Mouse (Mus musculus): ENCODE measurements around the gene Arl1. TPM values are rescaled to one million over a fixed set of nuclear protein-coding genes. Genes with fewer than 3 reads are reported as not detected.
"Not testable (repeated sequence)": the region's sequence is repeated elsewhere in the genome, so short reads cannot be mapped to it uniquely, and the experiment has no call there.

Gene Arl1
- total RNA-seq, 2 experiments from 2014 or later: 94.2 to 95.8 TPM

GRCm38 (mm10) chr10:88761524-88762212 lies 31.0 kb downstream of the Arl1 start:
- no peak for DNase-seq (ENCODE audit: low spot score in 2 of 2)

- DNase-seq (ENCODE audit: low spot score in 2 of 2): no peak
Observed at GRCm38 (mm10) chr10:88765431-88766142, 34.9 kb downstream of the Arl1 start.

GRCm38 (mm10) chr10:88768961-88769360 lies 38.3 kb downstream of the Arl1 start:
- no peak for DNase-seq (ENCODE audit: low spot score in 2 of 2)

GRCm38 (mm10) chr10:88769676-88770075 lies 39.0 kb downstream of the Arl1 start:
- DNase-seq (ENCODE audit: low spot score in 2 of 2): no peak

- DNase-seq (ENCODE audit: low spot score in 2 of 2): not testable (repeated sequence)
Observed at GRCm38 (mm10) chr10:88772965-88773364, 42.3 kb downstream of the Arl1 start.

- DNase-seq (ENCODE audit: low spot score in 2 of 2): no peak
Observed at GRCm38 (mm10) chr10:88776206-88776605, 45.5 kb downstream of the Arl1 start.

DNA sequence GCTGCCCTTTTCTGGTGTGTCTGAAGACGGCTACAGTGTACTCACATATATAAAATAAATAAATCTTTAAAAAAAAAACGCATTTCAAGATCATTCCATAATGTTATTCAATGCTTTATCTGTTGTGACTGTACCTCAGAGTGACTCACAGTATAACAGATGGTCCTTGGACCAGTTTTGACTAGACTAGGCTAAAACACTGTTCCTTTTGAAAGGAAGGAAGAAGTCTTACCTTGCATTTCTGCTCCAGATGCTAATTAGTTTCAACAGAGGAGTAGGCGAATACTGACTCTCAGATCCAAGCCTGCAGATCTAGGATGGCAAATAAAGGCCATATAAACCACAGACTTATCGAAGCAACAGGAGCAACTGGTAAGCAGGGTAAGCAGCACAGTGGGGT lies 50.1 kb downstream of the Arl1 start:
- DNase-seq (ENCODE audit: low spot score in 2 of 2): no peak

DNA sequence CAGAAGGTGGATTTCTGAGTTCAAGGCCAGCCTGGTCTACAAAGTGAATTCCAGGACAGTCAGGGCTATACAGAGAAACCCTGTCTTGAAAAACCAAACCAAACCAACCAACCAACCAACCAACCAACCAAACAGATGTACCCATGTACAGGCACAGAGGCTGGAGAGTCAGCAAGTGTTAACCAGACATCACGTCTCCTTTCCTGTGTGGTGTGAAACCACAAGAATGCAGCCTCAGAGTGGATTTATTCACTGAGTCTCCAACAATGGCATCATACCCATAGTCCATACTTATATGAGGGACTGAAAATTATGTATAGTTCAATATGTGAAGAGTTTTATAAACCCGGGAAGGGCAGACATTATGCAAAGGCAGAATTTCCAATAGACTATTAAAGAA lies 52.5 kb downstream of the Arl1 start:
- not testable (repeated sequence) for DNase-seq (ENCODE audit: low spot score in 2 of 2)

DNA sequence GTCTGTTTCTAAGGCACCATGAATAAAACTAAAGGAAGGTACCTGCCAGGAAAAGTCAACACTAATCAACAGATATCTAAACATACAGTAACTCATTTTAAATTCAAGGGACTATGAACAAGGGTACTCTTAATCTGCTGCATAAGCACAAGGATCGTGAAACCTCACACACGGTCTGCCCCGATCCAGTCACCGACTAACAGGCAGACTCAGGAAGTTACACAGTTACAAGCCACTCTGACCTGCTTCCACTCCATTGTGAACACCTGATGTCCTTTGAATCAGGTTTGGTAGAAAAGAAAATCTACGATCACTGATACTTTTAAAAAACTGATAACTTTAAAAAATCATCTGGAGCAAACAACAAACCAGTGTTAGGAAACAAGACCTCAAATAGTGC lies 53.3 kb downstream of the Arl1 start:
- DNase-seq (ENCODE audit: low spot score in 2 of 2): no peak

- no peak for DNase-seq (ENCODE audit: low spot score in 2 of 2)
Observed at GRCm38 (mm10) chr10:88784513-88784931, 53.9 kb downstream of the Arl1 start.

DNA sequence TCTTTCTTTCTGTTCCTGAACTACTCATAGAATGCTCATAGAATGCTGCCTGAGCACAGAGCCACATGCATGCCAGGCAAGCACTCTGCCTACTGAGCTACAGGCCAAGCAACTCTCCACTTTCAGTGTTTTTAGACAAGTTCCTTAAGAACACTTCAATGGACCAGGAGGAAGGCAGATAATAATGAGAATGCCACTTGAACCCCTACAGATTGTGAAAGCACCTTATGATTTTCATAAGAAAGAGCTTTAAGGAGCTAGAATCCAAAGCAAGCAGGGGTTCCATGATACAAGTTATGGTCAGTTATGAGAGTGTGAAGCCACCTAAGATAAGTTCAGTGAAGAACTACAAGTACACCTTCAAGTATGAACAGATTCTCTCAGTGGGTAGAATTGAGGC lies 63.0 kb downstream of the Arl1 start:
- DNase-seq (ENCODE audit: low spot score in 2 of 2): no peak

Other genes starting within 250 kb of the Arl1 start
- gene Chpt1, start 226.8 kb upstream of the Arl1 start, total RNA-seq (2021): 10 to 100 TPM; 27.9 to 32.9 TPM
- 1,000 to 10,000 TPM; 2,325 to 2,389 TPM for gene Mybpc1, start 125.7 kb upstream of the Arl1 start, total RNA-seq (2021)
- under 1 TPM in 1 of 2 experiments, not detected in 1; 0.29 TPM for gene Spic, start 45.8 kb upstream of the Arl1 start, total RNA-seq (2021)
- gene Utp20, start 95.9 kb downstream of the Arl1 start, total RNA-seq (2021): 10 to 100 TPM; 15.4 to 17.7 TPM
- under 1 TPM; 0.05 TPM for gene Slc5a8, start 155.1 kb downstream of the Arl1 start, total RNA-seq (2021)